Mouse (Mus musculus): Measurements from ENCODE around the gene Tmem135.

- TF ChIP-seq MAFK (IDR thresholded peaks at IDR 0.05; ENCODE audit: borderline replicate concordance, low read depth, low read length), result no peak
- no peak for TF ChIP-seq MXI1 (IDR thresholded peaks at IDR 0.05; ENCODE audit: low read depth, low read length)
- TF ChIP-seq USF2 (IDR thresholded peaks at IDR 0.05; ENCODE audit: borderline replicate concordance in 1 of 2, insufficient read depth in 1 of 2, low read depth in 1 of 2, low read length in 2 of 2), result no peak
- no peak for TF ChIP-seq GATA1 (IDR thresholded peaks at IDR 0.05; ENCODE audit: low read depth, low read length)
- no peak for TF ChIP-seq CHD1 (IDR thresholded peaks at IDR 0.05; ENCODE audit: low read depth, low read length)
- no peak for TF ChIP-seq ZMIZ1 (IDR thresholded peaks at IDR 0.05; ENCODE audit: low read depth, low read length)
Observed at GRCm38 (mm10) chr7:89404081-89404733, at the start of gene Tmem135, which contains the start of gene Fzd4.
